Mouse (Mus musculus): ENCODE measurements around the gene Zfp825.
"Not testable (repeated sequence)": the region's sequence is repeated elsewhere in the genome, so short reads cannot be mapped to it uniquely, and the experiment has no call there.

DNA sequence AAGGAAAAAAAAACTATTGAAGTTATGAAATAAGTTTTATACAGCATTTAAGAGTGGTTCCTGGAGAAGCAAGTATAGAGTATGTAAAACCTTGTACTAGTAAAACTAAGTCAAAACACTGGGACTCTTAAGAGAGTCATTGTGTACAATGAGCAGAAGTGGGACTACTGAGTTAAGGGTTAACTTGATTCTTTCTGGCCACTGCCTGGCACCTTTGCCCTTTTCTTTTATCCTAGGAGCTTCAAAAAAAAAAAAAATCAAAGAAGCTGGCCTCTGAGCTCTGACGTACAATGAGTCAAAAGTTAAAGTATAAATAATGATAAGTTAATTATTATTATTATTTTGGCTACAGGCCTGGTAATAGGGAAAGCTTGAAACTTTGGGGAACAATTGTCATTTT, 37.5 kb upstream of the Zfp825 start:
- not testable (repeated sequence) for TF ChIP-seq CTCF (IDR thresholded peaks at IDR 0.05; ENCODE audit: low read depth, low read length); POLR2A (IDR thresholded peaks at IDR 0.05; ENCODE audit: extremely low read depth, insufficient read depth, low read length)
